Mouse (Mus musculus) testis, adult 10 weeks (tissue): Measurements from ENCODE around the gene Mpg. TPM values are rescaled to one million over a fixed set of nuclear protein-coding genes. Genes with fewer than 3 reads are reported as not detected.

ENCODE experiments used
- polyA plus RNA-seq: library from polyadenylated mRNA; stranded (reverse); fragments of 350-450 nt; fragmentation: Illumina TruSeq; extraction: RNeasy Lipid Tissue Mini Kit (QIAGEN cat#74804); gene quantifications from one replicate; pipeline ENCODE4 v1.2.3, GENCODE M21; 2014; ENCODE audit warnings: low read depth, low replicate concordance

The Mpg gene
- polyA plus RNA-seq: 4.5 TPM

GRCm38 (mm10) chr11:32226124-32226871 lies at the start of gene Mpg:
TSS of gene Mpg (plus strand) at chr11:32226505.

GRCm38 (mm10) chr11:32200075-32200601 lies 26.2 kb upstream of the Mpg start, which contains the start of gene Il9r:
TSS of gene Il9r (minus strand) at chr11:32200279.

GRCm38 (mm10) chr11:32205058-32205873 lies 21.0 kb upstream of the Mpg start, which contains the start of gene Snrnp25:
TSS of gene Snrnp25 (plus strand) at chr11:32205415.

GRCm38 (mm10) chr11:32221951-32222409 lies 4.3 kb upstream of the Mpg start, which contains the start of gene Rhbdf1:
TSS of gene Rhbdf1 (minus strand) at chr11:32222300.

GRCm38 (mm10) chr11:32267188-32267884 lies 41.0 kb downstream of the Mpg start, which contains the start of gene Nprl3:
TSS of gene Nprl3 (minus strand) at chr11:32267707.

GRCm38 (mm10) chr11:32276347-32276746 lies 50.0 kb downstream of the Mpg start, which contains the start of gene Hba-x:
TSS of gene Hba-x (plus strand) at chr11:32276400.

Other genes with a start within 250 kb of the Mpg start
- not detected for gene Nsg2, start 226.0 kb upstream of the Mpg start, polyA plus RNA-seq
- 0.70 TPM for gene Il9r, start 26.2 kb upstream of the Mpg start, polyA plus RNA-seq
- 3.6 TPM for gene Snrnp25, start 21.1 kb upstream of the Mpg start, polyA plus RNA-seq
- 0.04 TPM for gene Rhbdf1, start 4.2 kb upstream of the Mpg start, polyA plus RNA-seq
- 8.3 TPM for gene Nprl3, start 41.2 kb downstream of the Mpg start, polyA plus RNA-seq
- not detected for gene Hba-x, start 49.9 kb downstream of the Mpg start, polyA plus RNA-seq
- 15.4 TPM for gene Hba-a1, start 57.0 kb downstream of the Mpg start, polyA plus RNA-seq
- gene Hbq1b, start 60.5 kb downstream of the Mpg start, polyA plus RNA-seq: not detected
- gene Hba-a2, start 70.0 kb downstream of the Mpg start, polyA plus RNA-seq: not detected
- not detected for gene Hbq1a, start 73.6 kb downstream of the Mpg start, polyA plus RNA-seq
- gene Sh3pxd2b, start 121.3 kb downstream of the Mpg start, polyA plus RNA-seq: 0.15 TPM
- gene Ubtd2, start 228.9 kb downstream of the Mpg start, polyA plus RNA-seq: 30.1 TPM